Mouse (Mus musculus): Measurements from ENCODE around the gene Mfsd4a. TPM values are rescaled to one million over a fixed set of nuclear protein-coding genes. Genes with fewer than 3 reads are reported as not detected.

Mfsd4a gene
- polyA plus RNA-seq, 1 experiment from 2014 or later = 11.2 TPM

- Histone ChIP-seq H3K9ac (replicated peaks; ENCODE audit: low read depth, low read length) (no peak overlapping the region), H3K4me3 (replicated peaks; ENCODE audit: low read length) (no peak overlapping the region), H3K4me2 (ENCODE audit: low read length) (no peak overlapping the region), H3K27me3 (replicated peaks; ENCODE audit: control insufficient read depth, insufficient read depth, low read length) (no peaks in the 10 kb centered on the region), H3K4me1 (replicated peaks; ENCODE audit: control insufficient read depth, insufficient read depth, low read length) (no peaks in the 10 kb centered on the region), H3K36me3 (ENCODE audit: control insufficient read depth, insufficient read depth) (no peaks in the 10 kb centered on the region), H3K9me3 (ENCODE audit: control insufficient read depth, low read length) (no peaks in the 10 kb centered on the region), H3K27ac (ENCODE audit: low read length) (no peak overlapping the region)
- no peak for ATAC-seq
- 82% methylated on average over 4 of the region's 4 CpGs for WGBS
Measured at GRCm38 (mm10) chr1:131989476-131989875, 78.4 kb downstream of the Mfsd4a start.

GRCm38 (mm10) chr1:131987432-131987831, 80.4 kb downstream of the Mfsd4a start:
- no peak for ATAC-seq
- no peak overlapping the region for H3K4me2 ChIP-seq (ENCODE audit: low read length)
- H3K4me1 ChIP-seq (replicated peaks; ENCODE audit: control insufficient read depth, insufficient read depth, low read length) = no peaks in the 10 kb centered on the region
- H3K36me3 ChIP-seq (ENCODE audit: control insufficient read depth, insufficient read depth) = no peaks in the 10 kb centered on the region
- H3K9ac ChIP-seq (replicated peaks; ENCODE audit: low read depth, low read length) = no peak overlapping the region
- H3K9me3 ChIP-seq (ENCODE audit: control insufficient read depth, low read length) = no peaks in the 10 kb centered on the region
- WGBS = 66% methylated on average over 15 of the region's 15 CpGs
- no peaks in the 10 kb centered on the region for H3K27me3 ChIP-seq (replicated peaks; ENCODE audit: control insufficient read depth, insufficient read depth, low read length)
- H3K4me3 ChIP-seq (replicated peaks; ENCODE audit: low read length) = no peak overlapping the region
- no peak overlapping the region for H3K27ac ChIP-seq (ENCODE audit: low read length)

GRCm38 (mm10) chr1:131983806-131984205, 84.1 kb downstream of the Mfsd4a start:
- H3K27ac ChIP-seq (ENCODE audit: low read length) = no peak overlapping the region
- H3K36me3 ChIP-seq (ENCODE audit: control insufficient read depth, insufficient read depth) = no peaks in the 10 kb centered on the region
- H3K27me3 ChIP-seq (replicated peaks; ENCODE audit: control insufficient read depth, insufficient read depth, low read length) = no peaks in the 10 kb centered on the region
- no peak overlapping the region for H3K4me2 ChIP-seq (ENCODE audit: low read length)
- 47% methylated on average over 2 of the region's 2 CpGs for WGBS
- no peak overlapping the region for H3K4me3 ChIP-seq (replicated peaks; ENCODE audit: low read length)
- no peaks in the 10 kb centered on the region for H3K9me3 ChIP-seq (ENCODE audit: control insufficient read depth, low read length)
- H3K4me1 ChIP-seq (replicated peaks; ENCODE audit: control insufficient read depth, insufficient read depth, low read length) = no peaks in the 10 kb centered on the region
- no peak for ATAC-seq
- no peak overlapping the region for H3K9ac ChIP-seq (replicated peaks; ENCODE audit: low read depth, low read length)

GRCm38 (mm10) chr1:131982907-131983306, 85.0 kb downstream of the Mfsd4a start:
- no peak overlapping the region for H3K4me2 ChIP-seq (ENCODE audit: low read length)
- H3K4me3 ChIP-seq (replicated peaks; ENCODE audit: low read length) = no peak overlapping the region
- 22% methylated on average over 5 of the region's 5 CpGs for WGBS
- H3K36me3 ChIP-seq (ENCODE audit: control insufficient read depth, insufficient read depth) = no peaks in the 10 kb centered on the region
- H3K9ac ChIP-seq (replicated peaks; ENCODE audit: low read depth, low read length) = no peak overlapping the region
- H3K9me3 ChIP-seq (ENCODE audit: control insufficient read depth, low read length) = no peaks in the 10 kb centered on the region
- H3K27me3 ChIP-seq (replicated peaks; ENCODE audit: control insufficient read depth, insufficient read depth, low read length) = no peaks in the 10 kb centered on the region
- ATAC-seq = peak; percentile 60
- H3K27ac ChIP-seq (ENCODE audit: low read length) = no peak overlapping the region
- no peaks in the 10 kb centered on the region for H3K4me1 ChIP-seq (replicated peaks; ENCODE audit: control insufficient read depth, insufficient read depth, low read length)

- Histone ChIP-seq H3K27ac (ENCODE audit: low read length) (no peak overlapping the region), H3K4me3 (replicated peaks; ENCODE audit: low read length) (no peak overlapping the region), H3K9ac (replicated peaks; ENCODE audit: low read depth, low read length) (no peak overlapping the region), H3K4me2 (ENCODE audit: low read length) (no peak overlapping the region), H3K4me1 (replicated peaks; ENCODE audit: control insufficient read depth, insufficient read depth, low read length) (no peaks in the 10 kb centered on the region), H3K27me3 (replicated peaks; ENCODE audit: control insufficient read depth, insufficient read depth, low read length) (no peaks in the 10 kb centered on the region), H3K9me3 (ENCODE audit: control insufficient read depth, low read length) (no peaks in the 10 kb centered on the region), H3K36me3 (ENCODE audit: control insufficient read depth, insufficient read depth) (no peaks in the 10 kb centered on the region)
- ATAC-seq = peak; percentile 68
- 51% methylated on average over 12 of the region's 12 CpGs for WGBS
Measured at GRCm38 (mm10) chr1:131981378-131982013, 86.4 kb downstream of the Mfsd4a start.

GRCm38 (mm10) chr1:131980471-131980870, 87.4 kb downstream of the Mfsd4a start:
- H3K27me3 ChIP-seq (replicated peaks; ENCODE audit: control insufficient read depth, insufficient read depth, low read length) = no peaks in the 10 kb centered on the region

GRCm38 (mm10) chr1:131976886-131977285, 91.0 kb downstream of the Mfsd4a start:
- no peaks in the 10 kb centered on the region for H3K9me3 ChIP-seq (ENCODE audit: control insufficient read depth, low read length)
- 85% methylated on average over 5 of the region's 5 CpGs for WGBS

More at GRCm38 (mm10) chr1:131980471-131980870, 87.4 kb downstream of the Mfsd4a start:
- no peak overlapping the region for H3K9ac ChIP-seq (replicated peaks; ENCODE audit: low read depth, low read length)
- H3K9me3 ChIP-seq (ENCODE audit: control insufficient read depth, low read length) = no peaks in the 10 kb centered on the region
- 43% methylated on average over 2 of the region's 2 CpGs for WGBS
- H3K4me2 ChIP-seq (ENCODE audit: low read length) = no peak overlapping the region
- H3K4me3 ChIP-seq (replicated peaks; ENCODE audit: low read length) = no peak overlapping the region
- H3K4me1 ChIP-seq (replicated peaks; ENCODE audit: control insufficient read depth, insufficient read depth, low read length) = no peaks in the 10 kb centered on the region
- ATAC-seq = no peak
- no peak overlapping the region for H3K27ac ChIP-seq (ENCODE audit: low read length)
- H3K36me3 ChIP-seq (ENCODE audit: control insufficient read depth, insufficient read depth) = no peaks in the 10 kb centered on the region

GRCm38 (mm10) chr1:131973991-131974390, 93.9 kb downstream of the Mfsd4a start:
- WGBS = 78% methylated on average over 6 of the region's 6 CpGs
- Histone ChIP-seq H3K36me3 (ENCODE audit: control insufficient read depth, insufficient read depth) (no peaks in the 10 kb centered on the region), H3K27ac (ENCODE audit: low read length) (no peak overlapping the region), H3K27me3 (replicated peaks; ENCODE audit: control insufficient read depth, insufficient read depth, low read length) (no peaks in the 10 kb centered on the region), H3K9ac (replicated peaks; ENCODE audit: low read depth, low read length) (no peak overlapping the region), H3K4me3 (replicated peaks; ENCODE audit: low read length) (no peak overlapping the region), H3K4me2 (ENCODE audit: low read length) (no peak overlapping the region), H3K4me1 (replicated peaks; ENCODE audit: control insufficient read depth, insufficient read depth, low read length) (peaks cover 20% of the 10 kb centered on the region), H3K9me3 (ENCODE audit: control insufficient read depth, low read length) (no peaks in the 10 kb centered on the region)
- ATAC-seq = no peak

More at GRCm38 (mm10) chr1:131976886-131977285, 91.0 kb downstream of the Mfsd4a start:
- Histone ChIP-seq H3K4me3 (replicated peaks; ENCODE audit: low read length) (no peak overlapping the region), H3K36me3 (ENCODE audit: control insufficient read depth, insufficient read depth) (no peaks in the 10 kb centered on the region), H3K4me2 (ENCODE audit: low read length) (no peak overlapping the region), H3K27ac (ENCODE audit: low read length) (no peak overlapping the region), H3K27me3 (replicated peaks; ENCODE audit: control insufficient read depth, insufficient read depth, low read length) (no peaks in the 10 kb centered on the region), H3K9ac (replicated peaks; ENCODE audit: low read depth, low read length) (no peak overlapping the region), H3K4me1 (replicated peaks; ENCODE audit: control insufficient read depth, insufficient read depth, low read length) (peaks cover 6% of the 10 kb centered on the region; the same call in 1 of the 2 replicates)
- no peak for ATAC-seq
